Mouse (Mus musculus) embryonic fibroblast, embryonic 13.5 days (primary cell): ENCODE measurements around the gene Tfap2b. TPM values are rescaled to one million over a fixed set of nuclear protein-coding genes. Genes with fewer than 3 reads are reported as not detected.
A peak's percentile ranks its signal among the peaks of the same experiment; 100 is the strongest.

ENCODE experiments used
- H3K27ac ChIP-seq: 2 replicates; pipeline ENCODE4 v1.5.1; 2012; ENCODE audit warnings: low read length, control low read depth, inconsistent platforms; ENCODE audit not compliant: insufficient read depth
- H3K4me1 ChIP-seq: 2 replicates; pipeline ENCODE4 v1.6.1; 2011; ENCODE audit warnings: low read length; ENCODE audit not compliant: control insufficient read depth, insufficient read depth
- H3K4me3 ChIP-seq: 2 replicates; pipeline ENCODE4 v1.5.1; 2011; ENCODE audit warnings: mild to moderate bottlenecking, control low read depth, low read length; ENCODE audit not compliant: insufficient read depth
- CTCF ChIP-seq: IDR thresholded peaks from 2 replicates; pipeline ENCODE4 v1.5.1; 2011; ENCODE audit warnings: mild to moderate bottlenecking, control low read depth, low read length, moderate library complexity, borderline replicate concordance; ENCODE audit not compliant: insufficient read depth
- POLR2A ChIP-seq: IDR thresholded peaks from 2 replicates; pipeline ENCODE4 v1.6.1; 2011; ENCODE audit warnings: low read depth, mild to moderate bottlenecking, control low read depth, low read length, moderate library complexity
- polyA plus RNA-seq: library from polyadenylated mRNA; stranded (reverse); fragments of >200 nt; gene quantifications from 2 replicates; pipeline ENCODE4 v1.2.4, GENCODE M21; 2011; ENCODE audit warnings: low read depth; ENCODE audit not compliant: missing spikeins, insufficient read length

Gene Tfap2b
- polyA plus RNA-seq, result 1.7 and 4.8 TPM in 2 replicates

- no peak within 1 kb of the TSS for H3K27ac ChIP-seq
- H3K4me3 ChIP-seq, result peak within 1 kb of the TSS; percentile 33
- H3K4me1 ChIP-seq, result no peaks in the 10 kb centered on the region
- TF ChIP-seq POLR2A (no peak), CTCF (no peak)
Observed at GRCm38 (mm10) chr1:19208641-19209358, at the start of gene Tfap2b. Tfap2b (plus strand) TSS chr1:19208914.

GRCm38 (mm10) chr1:19178742-19179397, 29.8 kb upstream of the Tfap2b start:
- TF ChIP-seq CTCF (no peak), POLR2A (no peak)
- Histone ChIP-seq H3K27ac (no peak overlapping the region), H3K4me3 (no peak overlapping the region), H3K4me1 (no peaks in the 10 kb centered on the region)

GRCm38 (mm10) chr1:19205649-19206048, 3.1 kb upstream of the Tfap2b start:
- no peak overlapping the region for H3K27ac ChIP-seq
- TF ChIP-seq CTCF (0 out of 2 replicates have a peak, but pooled peaks have one; percentile 12), POLR2A (no peak)
- peak overlapping the region; percentile 50 for H3K4me3 ChIP-seq
- H3K4me1 ChIP-seq, result no peaks in the 10 kb centered on the region

- H3K27ac ChIP-seq, result no peak overlapping the region
- no peaks in the 10 kb centered on the region for H3K4me1 ChIP-seq
- TF ChIP-seq POLR2A (no peak), CTCF (no peak)
- H3K4me3 ChIP-seq, result no peak overlapping the region
Observed at GRCm38 (mm10) chr1:19206194-19206593, 2.5 kb upstream of the Tfap2b start.

- H3K27ac ChIP-seq, result no peak overlapping the region
- H3K4me1 ChIP-seq, result no peaks in the 10 kb centered on the region
- no peak overlapping the region for H3K4me3 ChIP-seq
- TF ChIP-seq POLR2A, result no peak
- TF ChIP-seq CTCF, result no peak
Observed at GRCm38 (mm10) chr1:19207611-19208010, 1.1 kb upstream of the Tfap2b start.

- H3K27ac ChIP-seq, result no peak overlapping the region
- H3K4me1 ChIP-seq, result no peaks in the 10 kb centered on the region
- TF ChIP-seq CTCF, result no peak
- H3K4me3 ChIP-seq, result peak overlapping the region; percentile 33
Observed at GRCm38 (mm10) chr1:19209359-19209745, 638 bp downstream of the Tfap2b start.

GRCm38 (mm10) chr1:19209776-19210175, 1.1 kb downstream of the Tfap2b start:
- H3K27ac ChIP-seq, result no peak overlapping the region
- H3K4me1 ChIP-seq, result no peaks in the 10 kb centered on the region
- H3K4me3 ChIP-seq, result peak overlapping the region; percentile 33
- TF ChIP-seq POLR2A (no peak), CTCF (no peak)

GRCm38 (mm10) chr1:19210215-19211032, 1.7 kb downstream of the Tfap2b start:
- Histone ChIP-seq H3K27ac (no peak overlapping the region), H3K4me3 (peak overlapping the region; percentile 33), H3K4me1 (no peaks in the 10 kb centered on the region)
- no peak for TF ChIP-seq POLR2A
- no peak for TF ChIP-seq CTCF

- no peak overlapping the region for H3K4me3 ChIP-seq
- no peak overlapping the region for H3K27ac ChIP-seq
- no peaks in the 10 kb centered on the region for H3K4me1 ChIP-seq
- TF ChIP-seq CTCF, result no peak
- TF ChIP-seq POLR2A, result no peak
Observed at GRCm38 (mm10) chr1:19211033-19211405, 2.3 kb downstream of the Tfap2b start.
